Mouse (Mus musculus) 3134 (cell line): ENCODE data around the gene Mfap4.

Experiments used
- DNase-seq: peaks from one replicate; pipeline ENCODE4 v3.0.0-alpha.2; 2011; ENCODE audit warnings: low spot score; ENCODE audit not compliant: insufficient read length; ENCODE audit errors: extremely low read depth

Mfap4 gene

DNA sequence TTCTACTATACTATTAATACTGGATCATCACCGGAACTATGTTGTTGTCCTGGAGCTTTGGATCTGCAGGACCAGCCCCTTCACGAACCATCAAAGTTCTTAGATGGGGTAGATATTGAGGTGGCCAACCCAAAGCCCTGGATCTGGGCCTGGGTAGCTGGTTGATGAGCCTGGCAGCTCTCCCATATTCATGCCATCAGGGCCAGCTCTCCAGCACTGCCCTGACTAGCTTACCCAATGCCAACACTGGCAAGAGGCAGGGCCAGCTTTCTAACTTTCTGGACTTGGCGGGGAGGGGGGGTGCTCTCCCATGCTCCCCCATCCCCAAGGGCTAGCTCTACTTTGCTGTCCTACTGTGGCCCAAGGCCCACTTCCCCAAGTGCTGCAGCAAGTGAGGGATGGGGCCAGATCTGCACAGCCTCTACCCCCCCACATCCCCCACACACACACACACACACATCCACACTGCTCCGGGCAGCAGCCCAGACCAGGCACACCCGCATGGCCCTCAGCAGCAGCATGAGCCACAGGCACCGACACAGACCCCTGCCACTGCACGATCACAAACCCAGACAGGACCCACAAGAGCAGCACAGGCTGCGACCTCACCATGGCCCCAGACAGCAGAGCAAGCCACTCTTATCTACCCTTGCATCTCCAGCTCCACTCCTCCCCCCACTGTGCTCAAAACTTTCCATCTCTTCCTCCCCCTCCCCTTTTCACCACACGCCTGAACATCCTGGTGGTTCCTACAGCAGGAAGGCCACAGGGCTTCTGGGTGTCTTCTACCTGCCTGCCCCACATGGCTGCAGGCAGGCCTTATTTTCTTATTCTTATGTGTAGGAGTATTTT lies 3.8 kb upstream of the Mfap4 start:
- no peak for DNase-seq

DNA sequence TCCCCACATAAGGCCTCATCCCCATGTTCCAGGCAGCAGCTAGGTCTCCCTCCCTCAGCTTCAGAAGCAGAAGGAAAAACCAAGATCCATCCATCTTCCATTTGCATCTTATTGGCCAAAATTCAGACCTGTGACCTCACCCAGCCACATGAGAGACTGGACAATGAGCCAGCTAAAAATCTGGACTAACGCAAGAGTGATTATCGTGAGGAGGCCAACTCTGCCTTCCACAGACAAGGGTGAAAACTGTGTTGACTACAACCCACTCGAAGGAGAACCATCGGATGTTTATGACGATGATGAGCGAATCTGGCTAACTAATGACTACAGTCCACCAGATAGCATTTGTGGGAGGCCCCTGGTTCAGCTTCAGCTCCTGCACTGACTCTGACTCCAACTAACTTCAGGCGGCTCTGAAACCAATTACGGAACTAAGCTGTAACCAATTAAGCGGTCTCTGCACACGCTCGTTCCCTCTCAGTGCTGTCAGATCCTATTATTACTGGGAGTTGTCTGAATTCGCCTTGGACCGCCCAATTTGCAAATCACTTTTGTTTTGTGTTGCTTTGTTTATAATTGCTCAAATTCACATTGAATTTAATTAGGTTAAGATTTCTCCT lies 1.9 kb upstream of the Mfap4 start:
- DNase-seq: no peak

DNA sequence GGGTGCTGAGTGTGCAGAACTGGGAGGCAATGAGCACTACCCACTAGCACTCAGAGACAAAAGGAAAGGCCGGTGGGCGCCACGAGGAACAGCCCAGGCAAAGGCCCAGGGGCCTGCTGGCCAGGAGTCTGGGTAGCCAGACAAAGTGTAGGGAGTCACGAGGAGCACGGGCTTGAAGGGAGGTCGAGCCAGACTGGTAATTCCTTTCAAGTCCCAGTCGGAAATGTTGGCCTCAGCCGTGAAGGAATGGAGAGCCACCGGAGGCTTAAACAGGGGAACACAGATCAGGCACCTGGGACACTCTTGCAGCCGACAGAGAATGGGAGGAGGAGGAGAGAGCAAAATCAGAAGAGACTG lies 997 bp upstream of the Mfap4 start:
- DNase-seq: no peak

DNA sequence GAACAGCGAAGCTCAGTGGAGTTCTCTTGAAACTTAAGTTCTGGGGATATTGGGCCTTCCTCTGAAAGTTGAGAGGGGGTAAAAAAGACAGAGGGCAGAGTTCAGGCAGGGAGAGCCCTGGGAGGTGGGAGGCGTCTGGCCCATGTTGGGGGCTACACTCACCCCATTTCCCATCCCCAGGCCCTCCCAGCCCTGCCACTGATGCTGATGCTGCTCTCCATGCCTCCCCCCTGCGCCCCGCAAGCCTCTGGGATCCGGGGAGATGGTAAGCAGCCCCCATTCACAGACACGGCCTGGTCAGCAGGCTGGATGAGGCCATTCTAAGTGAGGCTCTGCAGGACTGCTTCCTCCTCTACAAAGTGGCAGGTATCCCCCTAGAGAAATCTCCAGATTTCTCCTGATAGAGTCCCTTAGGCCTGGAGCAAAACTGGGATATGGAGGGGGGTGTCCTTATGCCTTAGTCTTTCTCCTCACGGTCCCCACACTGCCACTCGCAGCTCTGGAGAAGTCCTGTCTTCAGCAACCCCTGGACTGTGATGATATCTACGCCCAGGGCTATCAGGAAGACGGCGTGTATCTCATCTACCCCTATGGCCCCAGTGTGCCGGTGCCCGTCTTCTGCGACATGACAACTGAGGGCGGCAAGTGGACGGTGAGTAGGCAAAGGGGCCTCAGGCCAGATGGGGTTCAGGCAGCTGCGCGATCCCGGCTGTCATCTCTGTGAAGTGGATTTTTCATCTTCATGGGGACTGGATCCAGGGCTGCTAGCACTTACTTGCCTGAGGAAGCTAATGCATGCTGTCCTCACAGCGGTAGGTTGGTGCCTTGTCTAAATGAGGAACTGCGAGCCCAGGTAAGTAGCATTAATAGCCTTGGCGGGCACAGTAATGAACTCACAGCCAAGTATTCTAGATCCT lies 568 bp downstream of the Mfap4 start:
- no peak for DNase-seq

- DNase-seq: no peak
These were observed 1.4 kb downstream of the Mfap4 start for GRCm38 (mm10) chr11:61486458-61487219.

DNA sequence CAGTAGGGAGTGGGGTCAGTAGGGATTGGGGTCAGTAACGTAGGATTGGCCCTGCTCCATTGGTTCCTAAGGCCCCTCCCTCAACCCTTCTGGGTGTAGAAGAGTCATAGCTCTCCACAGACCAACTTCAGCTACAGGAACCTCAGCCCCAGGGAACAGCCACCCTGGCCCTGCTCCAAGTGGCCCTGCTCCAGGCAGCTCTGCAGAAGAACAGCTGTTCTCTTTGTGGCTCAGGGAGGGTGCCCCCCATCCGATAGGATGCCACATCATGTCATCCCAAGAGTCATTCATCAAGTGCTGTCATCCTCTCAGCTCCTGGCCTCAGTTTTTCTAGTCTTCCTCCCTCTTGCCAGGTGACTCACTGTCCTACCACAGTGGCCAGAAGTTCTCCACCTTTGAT lies 2.2 kb downstream of the Mfap4 start:
- DNase-seq: peak; percentile 76

- DNase-seq: peak; percentile 43
These were observed 2.7 kb downstream of the Mfap4 start for GRCm38 (mm10) chr11:61487936-61488335.

- DNase-seq: no peak
These were observed 3.9 kb downstream of the Mfap4 start for GRCm38 (mm10) chr11:61489085-61489484.

- DNase-seq: no peak
These were observed 4.6 kb downstream of the Mfap4 start for GRCm38 (mm10) chr11:61489874-61490273.

- DNase-seq: no peak
These were observed 5.8 kb downstream of the Mfap4 start for GRCm38 (mm10) chr11:61490944-61491520.

- DNase-seq: no peak
These were observed 7.6 kb downstream of the Mfap4 start for GRCm38 (mm10) chr11:61492749-61493401.

GRCm38 (mm10) chr11:61493525-61494128 lies 8.4 kb downstream of the Mfap4 start:
- DNase-seq: no peak

DNA sequence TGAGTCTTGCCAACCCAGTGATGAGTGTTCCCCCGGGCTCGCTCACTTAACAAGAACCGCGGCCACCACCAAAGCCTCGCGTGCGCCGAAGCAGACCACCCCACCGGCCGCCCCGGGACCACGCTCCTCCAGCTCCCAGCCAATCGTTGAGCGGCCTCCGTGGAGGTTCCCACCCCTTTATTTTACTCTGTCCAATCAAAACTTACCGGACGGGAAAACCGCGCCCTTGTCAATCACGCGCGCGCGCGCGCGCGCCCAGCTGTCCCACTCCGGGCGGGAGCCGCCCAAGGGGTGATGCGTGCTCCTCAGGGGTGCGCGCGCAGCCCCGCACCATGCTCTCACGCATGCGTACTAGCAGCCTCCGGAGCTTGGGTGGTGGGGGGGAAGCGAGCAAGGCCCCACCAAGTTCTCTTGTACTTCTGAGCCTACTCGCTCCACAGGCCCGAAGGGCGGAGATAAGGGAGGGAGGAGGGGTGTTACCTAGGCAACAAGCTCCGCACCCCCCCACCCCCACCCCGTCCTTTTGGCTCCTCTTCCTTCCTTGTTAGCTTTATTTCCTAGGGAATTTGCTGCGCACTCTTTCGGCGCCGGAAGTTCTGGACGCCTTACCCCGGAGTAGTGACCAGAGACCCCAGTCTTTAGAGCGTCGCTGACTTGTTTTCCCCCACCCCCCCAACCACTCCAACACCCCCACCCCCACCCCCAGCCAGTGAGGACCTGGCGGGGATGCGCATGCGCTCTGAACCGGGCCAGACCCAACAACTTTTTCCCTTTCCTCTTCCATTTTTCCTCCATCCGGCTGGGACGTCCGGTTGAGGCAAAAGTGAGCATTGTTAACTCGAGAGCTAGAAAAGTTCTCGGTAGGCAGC lies 9.1 kb downstream of the Mfap4 start, which contains the start of gene Mapk7:
TSS of gene Mapk7 (minus strand) at position 278 of the 869 bp plus-strand sequence.
- DNase-seq: peak; percentile 100

GRCm38 (mm10) chr11:61495528-61495927 lies 10.3 kb downstream of the Mfap4 start:
- no peak for DNase-seq

- no peak for DNase-seq
These were observed 12.3 kb downstream of the Mfap4 start for GRCm38 (mm10) chr11:61497490-61497889.

DNA sequence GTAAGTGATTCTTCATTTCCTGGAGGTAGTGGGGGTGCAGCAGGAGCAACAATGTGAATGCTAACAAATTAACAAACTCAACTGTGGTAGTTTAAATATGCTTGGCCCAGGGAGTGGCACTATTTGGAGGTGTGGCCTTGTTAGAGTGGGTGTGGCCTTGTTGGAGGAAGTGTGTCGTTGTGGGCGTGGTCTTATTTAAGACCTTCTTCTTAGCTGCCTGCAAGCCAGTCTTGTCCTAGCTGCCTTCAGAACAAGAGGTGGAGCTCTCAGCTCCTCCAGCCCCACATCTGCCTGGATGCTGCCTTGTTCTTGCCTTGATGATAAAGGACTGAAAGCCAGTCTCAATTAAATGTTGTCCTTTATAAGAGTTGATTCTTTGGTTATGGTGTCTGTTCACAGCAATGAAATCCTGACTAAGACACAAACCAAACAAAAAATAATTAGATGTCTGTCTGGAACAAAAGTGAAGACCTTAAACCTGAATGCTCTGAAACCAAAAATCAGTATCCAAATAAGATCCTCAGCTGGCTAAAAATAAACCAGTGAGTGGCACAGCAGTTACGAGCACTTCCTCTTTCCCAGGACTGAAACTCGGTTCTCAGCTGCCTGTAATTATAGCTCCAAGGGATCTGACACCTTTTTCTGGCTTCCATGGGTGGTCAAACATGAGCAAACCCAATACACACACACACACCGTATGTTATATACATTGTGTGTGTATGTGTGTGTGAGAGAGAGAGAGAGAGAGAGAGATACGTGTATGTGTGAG lies 13.7 kb downstream of the Mfap4 start:
- no peak for DNase-seq

- no peak for DNase-seq
These were observed 18.7 kb downstream of the Mfap4 start for GRCm38 (mm10) chr11:61503933-61504332.
